Mouse (Mus musculus) lung, postnatal 36 days (tissue): ENCODE data around the gene Tnni1.

ENCODE experiments used
- DNase-seq: peaks from one replicate; pipeline ENCODE4 v3.0.0; 2022; ENCODE audit warnings: mixed read lengths

The Tnni1 gene

GRCm38 (mm10) chr1:135778780-135779535, at the start of gene Tnni1:
Gene Tnni1 (plus strand): TSS chr1:135779434.
- peak; percentile 45 for DNase-seq

- DNase-seq, result no peak
Measured at GRCm38 (mm10) chr1:135729821-135730220, 49.4 kb upstream of the Tnni1 start.

- DNase-seq, result peak; percentile 74
Measured at GRCm38 (mm10) chr1:135730296-135730695, 48.9 kb upstream of the Tnni1 start.

GRCm38 (mm10) chr1:135731393-135731792, 47.8 kb upstream of the Tnni1 start:
- DNase-seq, result no peak

GRCm38 (mm10) chr1:135731897-135732684, 47.1 kb upstream of the Tnni1 start:
- DNase-seq, result peak; percentile 85

- peak; percentile 80 for DNase-seq
Measured at GRCm38 (mm10) chr1:135734225-135734937, 44.9 kb upstream of the Tnni1 start.

GRCm38 (mm10) chr1:135735460-135735859, 43.8 kb upstream of the Tnni1 start:
- no peak for DNase-seq

GRCm38 (mm10) chr1:135744987-135745386, 34.2 kb upstream of the Tnni1 start:
- peak; percentile 52 for DNase-seq

- DNase-seq, result no peak
Measured at GRCm38 (mm10) chr1:135746248-135746647, 33.0 kb upstream of the Tnni1 start.

GRCm38 (mm10) chr1:135752737-135753348, 26.4 kb upstream of the Tnni1 start:
- DNase-seq, result peak; percentile 99

- peak; percentile 70 for DNase-seq
Measured at GRCm38 (mm10) chr1:135755287-135755686, 23.9 kb upstream of the Tnni1 start.

- DNase-seq, result no peak
Measured at GRCm38 (mm10) chr1:135755913-135756312, 23.3 kb upstream of the Tnni1 start.

- no peak for DNase-seq
Measured at GRCm38 (mm10) chr1:135757287-135757686, 21.9 kb upstream of the Tnni1 start.

- DNase-seq, result no peak
Measured at GRCm38 (mm10) chr1:135759685-135760084, 19.5 kb upstream of the Tnni1 start.

GRCm38 (mm10) chr1:135760216-135760615, 19.0 kb upstream of the Tnni1 start:
- DNase-seq, result no peak

GRCm38 (mm10) chr1:135761728-135762127, 17.5 kb upstream of the Tnni1 start:
- DNase-seq, result no peak

- peak; percentile 57 for DNase-seq
Measured at GRCm38 (mm10) chr1:135763503-135764205, 15.6 kb upstream of the Tnni1 start.

- DNase-seq, result no peak
Measured at GRCm38 (mm10) chr1:135764206-135764528, 15.1 kb upstream of the Tnni1 start.

GRCm38 (mm10) chr1:135765645-135766591, 13.3 kb upstream of the Tnni1 start, which contains the start of gene Phlda3:
Gene Phlda3 (plus strand): TSS chr1:135766119.
- peak; percentile 84 for DNase-seq

GRCm38 (mm10) chr1:135766592-135767306, 12.5 kb upstream of the Tnni1 start:
- no peak for DNase-seq
